ENCODE assay signal across 15 mouse cellular contexts in genomic region chr4:74797456-74797855, GRCm38 (mm10).
"Had no signal": no experiment of that assay in that cellular context is flagged by ENCODE, and none has a peak within 500 bp of the region (broad histone marks: within the 10 kb centered on the region; RNA-seq: fewer than 3 reads in every experiment).

No protein-coding gene starts in this region.

- H3K4me2 ChIP-seq: neural tube, embryonic 13.5 days; neural tube, embryonic 15.5 days; stomach, embryonic 15.5 days had no signal

- H3K4me1 ChIP-seq: neural tube, embryonic 13.5 days; neural tube, embryonic 15.5 days; stomach, embryonic 15.5 days had no signal

- H3K9ac ChIP-seq: neural tube, embryonic 13.5 days; neural tube, embryonic 15.5 days; stomach, embryonic 15.5 days had no signal

- H3K9me3 ChIP-seq: neural tube, embryonic 13.5 days; neural tube, embryonic 15.5 days; stomach, embryonic 15.5 days had no signal

- H3K27me3 ChIP-seq: neural tube, embryonic 13.5 days; neural tube, embryonic 15.5 days; stomach, embryonic 15.5 days had no signal

- DNase-seq: right cerebral cortex, adult 18-20 months; right cerebral cortex, postnatal 14 days; right cerebral cortex, postnatal 25 days; right cerebral cortex, postnatal 4 days; spleen, adult 18-20 months; thymus, adult 18-20 months; thymus, adult 2 months; thymus, postnatal 14 days; thymus, postnatal 25 days; thymus, postnatal 36 days; thymus, postnatal 4 days had no signal

- H3K4me3 ChIP-seq: neural tube, embryonic 13.5 days; neural tube, embryonic 15.5 days; stomach, embryonic 15.5 days had no signal

- H3K27ac ChIP-seq: neural tube, embryonic 13.5 days; neural tube, embryonic 15.5 days; stomach, embryonic 15.5 days; stomach, postnatal 0 days had no signal

- H3K36me3 ChIP-seq: neural tube, embryonic 13.5 days; neural tube, embryonic 15.5 days; stomach, embryonic 15.5 days had no signal
